Mouse (Mus musculus) neutrophil, adult 5-6 weeks (primary cell): ENCODE results near the gene 1810046K07Rik. TPM values are rescaled to one million over a fixed set of nuclear protein-coding genes. Genes with fewer than 3 reads are reported as not detected.

Source experiments
- total RNA-seq: library from RNA; stranded (forward); fragments of 200-1000 nt; gene quantifications from 2 replicates; pipeline ENCODE4 v1.2.3, GENCODE M21; 2017

1810046K07Rik gene
- total RNA-seq, 1 experiment from 2014 or later: not detected

Other genes with a start within 250 kb of the 1810046K07Rik start
- not detected in 2 replicates for gene 4833427G06Rik, start 226.8 kb downstream of the 1810046K07Rik start, total RNA-seq
- not detected in 2 replicates for gene Gm32742, start 163.4 kb downstream of the 1810046K07Rik start, total RNA-seq
- 296 and 308 TPM in 2 replicates for gene Pou2af1, start 115.2 kb downstream of the 1810046K07Rik start, total RNA-seq
- gene Colca2, start 50.3 kb downstream of the 1810046K07Rik start, total RNA-seq: not detected in 2 replicates